Mouse (Mus musculus): ENCODE results near the gene Gm3149. TPM values are rescaled to one million over a fixed set of nuclear protein-coding genes. Genes with fewer than 3 reads are reported as not detected.

Gene Gm3149
- polyA plus RNA-seq, 1 experiment from 2014 or later: not detected

Other genes with a start within 250 kb of the Gm3149 start
- not detected in 2 replicates for gene Gm3115, start 233.2 kb upstream of the Gm3149 start, polyA plus RNA-seq (2015; fragmentation: Nextera tagmentation; extraction: Ambion mirVana)
- 0.50 TPM in 1 of 2 replicates, not detected in the other for gene Gm8108, start 206.8 kb upstream of the Gm3149 start, polyA plus RNA-seq (2015; fragmentation: Nextera tagmentation; extraction: Ambion mirVana)
- gene Gm3127, start 152.3 kb upstream of the Gm3149 start, polyA plus RNA-seq (2015; fragmentation: Nextera tagmentation; extraction: Ambion mirVana): not detected in 2 replicates
- gene Gm2974, start 134.7 kb upstream of the Gm3149 start, polyA plus RNA-seq (2015; fragmentation: Nextera tagmentation; extraction: Ambion mirVana): 0.10 and 0.22 TPM in 2 replicates
- not detected in 2 replicates for gene Gm3138, start 67.7 kb upstream of the Gm3149 start, polyA plus RNA-seq (2015; fragmentation: Nextera tagmentation; extraction: Ambion mirVana)
- gene 2610042L04Rik, start 17.5 kb downstream of the Gm3149 start, polyA plus RNA-seq (2015; fragmentation: Nextera tagmentation; extraction: Ambion mirVana): 0.13 TPM in 1 of 2 replicates, not detected in the other
- not detected in 2 replicates for gene Gm3159, start 80.2 kb downstream of the Gm3149 start, polyA plus RNA-seq (2015; fragmentation: Nextera tagmentation; extraction: Ambion mirVana)
- 0.08 TPM in 1 of 2 replicates, not detected in the other for gene Gm3164, start 98.2 kb downstream of the Gm3149 start, polyA plus RNA-seq (2015; fragmentation: Nextera tagmentation; extraction: Ambion mirVana)
- gene Gm3173, start 113.7 kb downstream of the Gm3149 start, polyA plus RNA-seq (2015; fragmentation: Nextera tagmentation; extraction: Ambion mirVana): not detected in 2 replicates
- not detected in 2 replicates for gene Gm3182, start 164.5 kb downstream of the Gm3149 start, polyA plus RNA-seq (2015; fragmentation: Nextera tagmentation; extraction: Ambion mirVana)
- not detected in 2 replicates for gene Gm3047, start 238.1 kb downstream of the Gm3149 start, polyA plus RNA-seq (2015; fragmentation: Nextera tagmentation; extraction: Ambion mirVana)

Measured in stomach, postnatal 0 days (tissue).